Mouse (Mus musculus) kidney, postnatal 0 days (tissue): Measurements from ENCODE around the gene Stk26. TPM values are rescaled to one million over a fixed set of nuclear protein-coding genes. Genes with fewer than 3 reads are reported as not detected.
A peak's percentile ranks its signal among the peaks of the same experiment; 100 is the strongest.

ENCODE experiments used
- ATAC-seq: fragments of 200-750 bp; cut with Nextera tagmentation; replicated peaks from 2 replicates; pipeline ENCODE4 v1.8.0; 2017; ENCODE audit warnings: low read depth, moderate number of reproducible peaks, moderate TSS enrichment, moderate library complexity; ENCODE audit not compliant: low FRiP score
- DNase-seq: peaks from one replicate; pipeline ENCODE4 v3.0.0-alpha.2; 2016; ENCODE audit warnings: low spot score
- H3K27ac ChIP-seq: fragments of 300-500 bp; sonication (generic); 2 replicates; pipeline ENCODE4 v1.5.1; 2014; ENCODE audit warnings: mild to moderate bottlenecking
- H3K27me3 ChIP-seq: fragments of 300-500 bp; sonication (generic); 2 replicates; pipeline ENCODE4 v1.6.1; 2014; ENCODE audit warnings: low read length, mixed read lengths; ENCODE audit not compliant: insufficient read depth
- H3K36me3 ChIP-seq: fragments of 300-500 bp; sonication (generic); 2 replicates; pipeline ENCODE4 v1.6.1; 2014; ENCODE audit warnings: low read length, mixed read lengths; ENCODE audit not compliant: insufficient read depth
- H3K4me1 ChIP-seq: fragments of 300-500 bp; sonication (generic); replicated peaks from 2 replicates; pipeline ENCODE4 v1.6.1; 2014; ENCODE audit warnings: antibody characterized with exemption, low read length, mixed read lengths; ENCODE audit not compliant: insufficient read depth
- H3K4me2 ChIP-seq: fragments of 300-500 bp; sonication (generic); 2 replicates; pipeline ENCODE4 v1.6.1; 2014; ENCODE audit warnings: mild to moderate bottlenecking, low read length, moderate library complexity, mixed read lengths
- H3K4me3 ChIP-seq: fragments of 300-500 bp; sonication (generic); replicated peaks from 2 replicates; pipeline ENCODE4 v1.5.1; 2014; ENCODE audit warnings: low read depth, low read length
- H3K9ac ChIP-seq: fragments of 300-500 bp; sonication (generic); 2 replicates; pipeline ENCODE4 v1.6.1; 2014; ENCODE audit warnings: low read depth, low read length
- H3K9me3 ChIP-seq: fragments of 300-500 bp; sonication (generic); replicated peaks from 2 replicates; pipeline ENCODE4 v1.6.1; 2016; ENCODE audit warnings: low read length, inconsistent platforms, mixed read lengths
- CTCF ChIP-seq: IDR thresholded peaks from 2 replicates; pipeline ENCODE4 v1.5.1; 2016; ENCODE audit warnings: antibody characterized with exemption, low read depth, mild to moderate bottlenecking, moderate library complexity
- WGBS: fragments of 180-500 bp; shearing (Covaris S2); extraction: QIAGEN DNeasy Blood & Tissue Kit; methylation state at CpG from one replicate; pipeline ENCODE4 v1.1.7; 2014; 5-methylcytosine and 5-hydroxymethylcytosine counted together
- polyA plus RNA-seq: library from polyadenylated mRNA; unstranded; fragments of >200 nt; fragmentation: Nextera tagmentation; extraction: Ambion mirVana; gene quantifications from 2 replicates; pipeline ENCODE4 v1.2.1, GENCODE M21; 2015

Stk26 gene
- polyA plus RNA-seq, 1 experiment from 2014 or later, result 4.8 TPM

DNA sequence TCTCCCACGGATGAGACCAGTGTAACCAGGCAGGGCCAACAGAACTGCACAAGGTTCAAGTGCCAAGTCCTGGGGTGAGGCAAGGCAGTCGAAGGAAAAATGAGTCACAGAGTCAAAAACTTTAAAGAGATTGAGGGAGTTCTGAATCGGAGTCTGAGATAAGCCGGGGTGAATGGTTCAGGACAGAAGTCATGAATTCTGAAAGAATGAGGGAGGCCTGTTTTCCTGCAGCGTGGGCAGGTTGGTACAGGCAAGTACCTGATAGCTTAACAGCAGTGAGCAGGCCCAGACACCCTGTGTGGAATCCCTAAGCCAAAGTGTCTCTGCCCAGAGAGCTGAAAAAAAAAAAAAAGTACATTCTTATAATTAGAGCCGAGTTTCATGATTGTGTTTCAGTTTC lies 17.0 kb upstream of the Stk26 start:
- no peaks in the 10 kb centered on the region for H3K4me1 ChIP-seq
- H3K27me3 ChIP-seq, result no peaks in the 10 kb centered on the region
- no peak for TF ChIP-seq CTCF
- H3K9me3 ChIP-seq, result no peaks in the 10 kb centered on the region
- DNase-seq, result no peak
- H3K27ac ChIP-seq, result no peak overlapping the region
- H3K9ac ChIP-seq, result no peak overlapping the region
- WGBS, result 51% methylated on average over 6 of the region's 6 CpGs
- no peaks in the 10 kb centered on the region for H3K36me3 ChIP-seq
- ATAC-seq, result no peak
- H3K4me3 ChIP-seq, result no peak overlapping the region
- no peak overlapping the region for H3K4me2 ChIP-seq

DNA sequence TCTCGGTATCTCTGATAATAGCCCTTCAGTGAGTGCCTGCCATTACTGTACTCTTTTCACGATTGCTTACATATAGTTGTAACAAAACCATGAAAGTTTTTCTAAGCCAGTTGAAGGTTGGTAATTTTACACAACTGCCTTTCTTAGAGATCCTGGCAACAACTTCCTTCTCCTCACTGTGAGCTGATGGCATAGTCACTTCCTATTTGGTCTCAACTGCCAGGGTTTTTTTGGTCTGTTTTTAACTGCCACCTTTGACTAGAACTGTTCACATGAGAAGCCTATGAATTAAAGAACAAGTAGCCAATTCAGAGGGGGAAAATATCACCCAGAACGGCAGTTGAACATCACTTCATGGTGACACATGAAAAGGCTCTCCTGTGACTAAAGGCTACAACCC lies 5.3 kb upstream of the Stk26 start:
- DNase-seq (no peak), ATAC-seq (no peak)
- no peak overlapping the region for H3K4me2 ChIP-seq
- H3K36me3 ChIP-seq, result no peaks in the 10 kb centered on the region
- H3K4me3 ChIP-seq, result no peak overlapping the region
- H3K9me3 ChIP-seq, result no peaks in the 10 kb centered on the region
- no peaks in the 10 kb centered on the region for H3K4me1 ChIP-seq
- H3K27me3 ChIP-seq, result no peaks in the 10 kb centered on the region
- H3K27ac ChIP-seq, result no peak overlapping the region
- no peak for TF ChIP-seq CTCF
- 75% methylated on average over 3 of the region's 3 CpGs for WGBS
- no peak overlapping the region for H3K9ac ChIP-seq

DNA sequence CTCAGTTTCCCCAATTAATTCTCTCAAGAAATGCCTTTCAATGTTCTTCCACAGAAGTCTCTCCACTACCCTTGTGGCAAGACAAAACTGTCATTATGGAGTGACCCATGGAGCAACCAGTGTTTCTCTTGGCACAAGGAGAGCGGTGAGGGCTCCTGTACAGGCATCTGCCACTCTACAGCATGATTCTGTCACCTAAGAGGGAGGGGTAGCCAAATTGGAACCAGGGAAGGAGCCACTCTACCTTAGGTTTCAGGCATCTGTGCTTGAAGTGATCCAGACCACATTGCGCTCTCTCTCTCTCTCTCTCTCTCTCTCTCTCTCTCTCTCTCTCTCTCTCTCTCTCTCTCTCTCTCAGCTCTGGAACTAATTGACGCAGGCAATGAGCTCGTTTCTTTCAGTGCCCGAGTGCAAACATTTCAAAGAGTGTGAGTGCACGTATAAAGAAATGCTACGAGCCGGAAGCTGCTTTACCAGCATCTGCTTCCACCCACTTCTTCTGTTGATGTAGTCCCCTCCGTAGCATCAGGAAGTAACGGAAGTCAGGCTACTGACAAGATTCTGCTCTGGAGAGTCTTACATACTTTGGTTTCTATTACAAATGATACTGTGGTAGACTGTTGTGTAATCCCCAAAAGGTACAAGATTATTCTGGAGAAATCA lies 4.7 kb upstream of the Stk26 start:
- Histone ChIP-seq H3K4me2 (no peak overlapping the region), H3K4me1 (no peaks in the 10 kb centered on the region)

DNA sequence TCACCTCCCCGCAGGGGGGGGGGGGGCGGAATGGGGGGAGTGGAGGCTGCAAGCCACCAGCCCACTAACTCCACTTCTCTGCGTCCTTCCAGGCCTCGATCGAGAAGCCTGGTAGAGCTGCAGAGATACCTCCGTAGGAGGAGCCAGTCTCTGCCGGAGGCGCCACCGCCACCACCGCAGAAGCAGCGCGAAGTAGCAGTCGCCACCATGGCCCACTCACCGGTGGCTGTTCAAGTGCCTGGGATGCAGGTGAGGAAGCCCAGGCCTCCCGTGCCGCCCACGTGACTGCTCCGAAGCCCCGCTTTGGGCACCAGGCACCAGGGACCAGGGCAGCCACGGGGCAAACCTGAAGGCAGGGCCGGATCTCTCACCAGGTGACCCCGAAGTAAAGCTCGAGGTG lies 740 bp downstream of the Stk26 start:
- Histone ChIP-seq H3K27ac (no peak overlapping the region), H3K36me3 (no peaks in the 10 kb centered on the region), H3K27me3 (no peaks in the 10 kb centered on the region), H3K4me3 (peak overlapping the region; percentile 37), H3K4me2 (peak overlapping the region; percentile 71), H3K9me3 (no peaks in the 10 kb centered on the region), H3K9ac (peak overlapping the region; percentile 46; the same call in 1 of the 2 replicates), H3K4me1 (no peaks in the 10 kb centered on the region)
- DNase-seq (peak; percentile 1), ATAC-seq (peak; percentile 52; the same call in 1 of the 2 replicates)
- no peak for TF ChIP-seq CTCF
- WGBS, result 28% methylated on average over 20 of the region's 23 CpGs

More for the DNA sequence above, 4.7 kb upstream of the Stk26 start:
- H3K4me3 ChIP-seq, result no peak overlapping the region
- TF ChIP-seq CTCF, result no peak
- no peaks in the 10 kb centered on the region for H3K9me3 ChIP-seq
- no peaks in the 10 kb centered on the region for H3K36me3 ChIP-seq
- DNase-seq (no peak), ATAC-seq (no peak)
- H3K27ac ChIP-seq, result no peak overlapping the region
- no peak overlapping the region for H3K9ac ChIP-seq
- H3K27me3 ChIP-seq, result no peaks in the 10 kb centered on the region
- WGBS, result 64% methylated on average over 10 of the region's 10 CpGs

DNA sequence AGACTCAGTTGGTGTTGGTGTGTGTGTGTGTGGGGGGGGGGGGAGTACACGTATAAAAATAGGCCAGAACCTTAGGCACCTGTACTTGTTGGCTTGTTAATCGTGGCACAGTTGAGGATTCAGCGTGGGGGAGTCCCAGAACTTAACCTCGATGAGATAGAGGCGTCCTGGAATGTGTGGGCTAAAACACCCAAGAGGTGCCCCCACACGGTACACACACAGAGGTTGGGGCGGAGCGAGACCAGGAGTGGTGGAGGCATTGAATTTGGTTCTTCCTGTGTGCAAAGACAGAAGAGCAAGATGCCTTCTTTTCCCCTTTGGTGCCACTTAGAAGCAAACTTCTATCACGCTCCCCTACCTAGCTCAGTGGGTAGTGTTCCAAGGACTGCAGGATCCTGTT lies 1.2 kb downstream of the Stk26 start:
- Histone ChIP-seq H3K36me3 (no peaks in the 10 kb centered on the region), H3K27me3 (no peaks in the 10 kb centered on the region), H3K9ac (no peak overlapping the region), H3K4me3 (peak overlapping the region; percentile 37), H3K9me3 (no peaks in the 10 kb centered on the region), H3K27ac (no peak overlapping the region), H3K4me2 (peak overlapping the region; percentile 71), H3K4me1 (no peaks in the 10 kb centered on the region)
- DNase-seq, result no peak
- no peak for ATAC-seq
- TF ChIP-seq CTCF, result no peak
- WGBS, result 46% methylated on average over 9 of the region's 9 CpGs

DNA sequence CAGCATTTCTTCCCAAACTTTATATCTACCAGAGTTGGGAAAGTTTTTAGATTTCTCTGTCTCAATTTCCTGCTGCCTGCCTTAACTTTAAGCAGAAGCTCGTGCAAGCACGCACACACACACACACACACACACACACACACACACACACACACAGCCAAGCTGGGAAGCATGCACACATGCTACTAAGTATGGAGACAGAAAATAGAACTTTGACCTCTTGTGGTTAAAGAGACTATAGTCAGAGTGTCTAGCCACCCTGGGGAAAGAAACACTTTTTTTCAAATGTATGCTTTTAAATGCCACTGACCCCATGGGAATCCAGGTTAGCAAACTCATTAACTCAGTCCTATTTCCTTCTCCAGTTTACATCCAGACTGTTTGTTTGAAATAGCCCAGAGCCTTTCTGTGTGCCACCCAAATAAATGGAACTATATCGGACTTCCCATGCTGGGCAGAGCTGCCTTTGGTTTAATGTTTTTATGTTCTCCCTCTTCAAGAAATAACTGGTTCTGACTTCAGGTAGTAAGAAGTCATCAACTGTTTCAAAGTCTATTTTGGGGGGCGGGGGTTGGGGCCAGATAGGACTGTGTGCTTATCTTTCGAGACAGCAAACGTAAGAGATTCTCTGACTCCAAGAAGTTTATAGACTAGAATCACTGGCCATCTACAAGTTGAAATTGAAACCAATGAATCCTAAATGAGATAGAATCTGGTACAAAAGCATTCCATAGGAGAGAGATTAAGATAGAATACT lies 9.8 kb downstream of the Stk26 start:
- H3K4me3 ChIP-seq, result no peak overlapping the region
- no peaks in the 10 kb centered on the region for H3K9me3 ChIP-seq
- no peaks in the 10 kb centered on the region for H3K27me3 ChIP-seq
- no peak overlapping the region for H3K9ac ChIP-seq
- H3K36me3 ChIP-seq, result no peaks in the 10 kb centered on the region
- no peak for ATAC-seq
- WGBS, result 76% methylated on average over 6 of the region's 6 CpGs
- no peaks in the 10 kb centered on the region for H3K4me1 ChIP-seq
- no peak for TF ChIP-seq CTCF
- H3K4me2 ChIP-seq, result no peak overlapping the region
- H3K27ac ChIP-seq, result no peak overlapping the region
- DNase-seq, result no peak
